Mouse (Mus musculus): Measurements from ENCODE around the gene Zfp882.
"Not testable (repeated sequence)": the region's sequence is repeated elsewhere in the genome, so short reads cannot be mapped to it uniquely, and the experiment has no call there.

Zfp882 gene

DNA sequence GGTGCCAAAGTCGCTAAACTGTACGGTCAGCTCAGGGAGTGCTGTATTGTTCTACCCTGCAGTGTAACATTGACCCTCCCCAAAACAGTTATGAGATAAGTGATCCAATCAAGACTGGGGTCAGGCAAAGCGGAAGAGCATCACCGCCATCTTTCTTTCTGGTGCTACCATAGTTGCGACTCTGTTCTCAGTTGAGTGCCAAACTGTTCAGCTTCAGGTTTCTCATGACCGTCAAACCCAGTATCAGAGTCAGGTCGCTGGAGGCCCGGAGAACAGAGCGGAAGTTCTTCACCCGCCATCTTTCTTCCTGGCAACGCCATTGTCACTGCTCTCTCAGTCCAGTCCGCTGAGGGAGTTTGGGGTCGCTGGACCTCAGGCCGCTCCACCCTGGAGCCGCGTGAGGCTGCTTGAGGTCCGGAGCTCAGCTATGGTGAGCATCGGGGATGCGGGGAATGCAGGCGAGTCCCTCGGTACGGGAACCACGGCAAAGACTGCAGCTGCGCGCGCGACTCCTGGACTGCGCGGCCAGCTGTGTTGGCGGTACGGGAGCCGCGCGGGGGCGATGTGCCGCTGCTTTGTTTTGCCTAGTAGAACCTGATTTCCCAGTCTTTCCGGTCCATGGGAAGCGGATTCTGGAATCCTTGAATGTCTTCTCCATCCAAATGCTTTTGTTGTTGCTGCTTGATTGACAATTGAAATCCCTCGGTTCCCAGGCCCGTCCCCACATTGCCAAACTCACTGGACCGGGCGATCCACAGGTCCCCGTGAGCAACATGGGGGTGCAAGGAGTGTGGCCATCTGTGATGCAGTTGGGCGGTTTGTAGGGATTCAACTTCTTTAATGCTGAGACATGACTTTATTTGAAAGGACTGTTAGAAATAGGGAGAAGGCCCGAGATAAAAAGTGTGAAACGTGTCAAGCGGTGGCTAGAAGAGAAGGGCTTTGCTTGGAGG lies at the start of gene Zfp882, which contains the start of gene Zfp617:
Gene Zfp882, plus strand, starts transcription at position 300 of the 953 bp plus-strand sequence.
Gene Zfp617, plus strand, starts transcription at position 327 of the 953 bp plus-strand sequence.
- in situ Hi-C loops (cut with MboI; ENCODE audit: low sequenced_read_pairs) = no loop called here

GRCm38 (mm10) chr8:71861551-71861950 lies 46.9 kb upstream of the Zfp882 start:
- in situ Hi-C loops (cut with MboI; ENCODE audit: low sequenced_read_pairs) = not testable (repeated sequence)

- in situ Hi-C loops (cut with MboI; ENCODE audit: low sequenced_read_pairs) = not testable (repeated sequence)
These were observed 46.4 kb upstream of the Zfp882 start for GRCm38 (mm10) chr8:71862038-71862437.

- in situ Hi-C loops (cut with MboI; ENCODE audit: low sequenced_read_pairs) = no loop called here
These were observed 26.7 kb upstream of the Zfp882 start, which contains the start of gene Zfp709 for GRCm38 (mm10) chr8:71881618-71882274. Zfp709 (plus strand) TSS chr8:71882019.

DNA sequence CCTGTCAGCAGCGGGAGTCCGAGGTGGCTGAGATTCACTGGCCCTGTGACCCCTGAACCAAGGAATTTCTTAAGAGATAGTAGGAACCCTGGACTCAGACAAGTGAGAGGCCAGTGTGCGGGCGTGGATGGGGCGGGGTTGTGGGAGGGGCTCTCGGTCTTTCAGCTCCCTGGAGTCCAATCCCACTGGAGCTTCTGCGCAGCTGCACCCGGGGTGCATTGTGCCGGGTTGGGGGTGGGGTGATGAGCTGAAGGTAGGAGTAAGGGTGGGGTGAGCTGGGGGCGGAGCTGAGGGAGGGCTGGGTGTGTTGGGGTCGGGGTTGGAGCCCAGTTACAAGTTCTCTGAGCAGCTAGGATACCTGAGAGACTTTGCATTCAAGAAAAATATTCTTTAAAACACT lies 7.7 kb upstream of the Zfp882 start:
- in situ Hi-C loops (cut with MboI; ENCODE audit: low sequenced_read_pairs) = not testable (repeated sequence)

GRCm38 (mm10) chr8:71903084-71903483 lies 5.3 kb upstream of the Zfp882 start:
- in situ Hi-C loops (cut with MboI; ENCODE audit: low sequenced_read_pairs) = not testable (repeated sequence)

DNA sequence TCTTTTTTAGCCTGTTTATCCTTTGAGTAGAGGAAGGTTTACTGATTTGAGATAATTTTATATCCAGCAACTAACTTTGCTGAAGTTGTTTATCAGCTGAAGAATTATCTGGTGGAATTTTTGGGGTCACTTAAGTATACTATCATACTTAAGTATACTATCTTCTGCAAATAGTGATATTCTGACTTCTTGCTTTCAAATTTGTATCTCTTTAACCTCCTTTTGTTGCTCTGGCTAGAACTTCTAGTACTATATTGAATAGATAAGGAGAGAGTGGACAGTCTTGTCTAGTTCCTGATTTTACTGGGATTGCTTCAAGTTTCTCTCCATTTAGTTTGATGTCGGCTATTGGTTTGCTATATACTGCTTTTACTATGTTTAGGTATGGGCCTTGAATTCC lies 1.6 kb upstream of the Zfp882 start:
- in situ Hi-C loops (cut with MboI; ENCODE audit: low sequenced_read_pairs) = no loop called here

GRCm38 (mm10) chr8:71907798-71908257 lies 580 bp upstream of the Zfp882 start:
- in situ Hi-C loops (cut with MboI; ENCODE audit: low sequenced_read_pairs) = no loop called here

GRCm38 (mm10) chr8:71912286-71912685 lies 3.9 kb downstream of the Zfp882 start:
- in situ Hi-C loops (cut with MboI; ENCODE audit: low sequenced_read_pairs) = no loop called here

DNA sequence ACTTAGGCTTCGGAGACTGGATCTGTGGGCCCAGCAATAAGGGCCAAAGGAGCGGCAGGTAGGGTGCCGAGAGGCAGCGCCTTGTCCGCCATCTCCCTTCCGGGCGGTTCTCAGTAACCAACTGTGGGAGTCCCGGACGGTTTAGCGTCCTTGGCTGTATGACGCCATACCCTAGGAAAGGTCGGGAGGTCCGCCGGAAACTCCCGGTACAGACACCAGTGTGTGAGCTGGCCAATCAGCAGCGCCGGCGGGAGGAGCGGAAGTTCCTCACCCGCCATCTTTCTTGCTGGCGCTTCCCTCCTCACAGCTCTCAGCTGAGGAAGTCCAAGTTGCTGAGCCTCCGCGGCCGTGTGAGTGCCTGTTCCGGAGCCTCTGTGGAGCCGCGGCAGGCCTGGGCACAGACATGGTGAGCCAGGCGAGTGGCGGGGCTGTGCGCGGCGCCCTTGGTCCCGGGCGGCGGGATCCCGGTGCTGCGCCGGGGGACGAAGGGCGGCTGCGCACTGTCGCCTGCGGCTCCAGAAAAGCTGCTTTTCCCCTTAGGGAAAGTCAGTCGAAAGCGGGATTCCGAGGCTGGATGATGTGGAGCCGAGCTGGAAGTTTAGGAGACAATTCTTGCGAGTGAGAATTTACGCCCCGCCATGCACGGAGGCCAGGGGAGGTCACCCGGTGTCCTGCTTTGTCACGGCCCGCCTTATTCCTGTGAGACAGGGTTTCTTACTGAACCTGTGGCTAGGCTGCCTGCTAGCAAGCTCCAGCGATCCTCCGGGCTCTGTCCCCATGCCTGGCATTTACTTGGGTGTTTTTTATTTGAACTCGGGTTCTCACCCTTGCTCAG lies 14.4 kb downstream of the Zfp882 start:
- in situ Hi-C loops (cut with MboI; ENCODE audit: low sequenced_read_pairs) = no loop called here

DNA sequence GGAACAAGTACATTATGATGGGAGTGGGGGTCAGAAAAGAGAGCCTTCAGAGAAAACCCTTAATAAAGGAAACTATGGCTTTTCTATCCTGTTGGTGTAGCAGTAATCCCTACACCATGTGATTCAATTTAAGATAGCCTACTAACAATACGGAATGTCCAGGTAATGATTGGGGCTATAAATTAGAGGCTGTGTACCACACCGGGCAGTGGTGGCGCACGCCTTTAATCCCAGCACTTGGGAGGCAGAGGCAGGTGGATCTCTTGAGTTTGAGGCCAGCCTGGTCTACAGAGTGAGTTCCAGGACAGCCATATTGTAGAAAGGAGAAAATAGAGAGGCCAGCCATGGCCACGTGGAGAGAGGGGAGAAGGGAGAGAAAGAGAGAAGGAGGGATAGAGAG lies 17.4 kb downstream of the Zfp882 start:
- in situ Hi-C loops (cut with MboI; ENCODE audit: low sequenced_read_pairs) = no loop called here

- in situ Hi-C loops (cut with MboI; ENCODE audit: low sequenced_read_pairs) = no loop called here
These were observed 18.1 kb downstream of the Zfp882 start for GRCm38 (mm10) chr8:71926551-71926950.

- in situ Hi-C loops (cut with MboI; ENCODE audit: low sequenced_read_pairs) = no loop called here
These were observed 19.4 kb downstream of the Zfp882 start for GRCm38 (mm10) chr8:71927779-71928178.

GRCm38 (mm10) chr8:71938037-71938436 lies 29.6 kb downstream of the Zfp882 start:
- in situ Hi-C loops (cut with MboI; ENCODE audit: low sequenced_read_pairs) = not testable (repeated sequence)

DNA sequence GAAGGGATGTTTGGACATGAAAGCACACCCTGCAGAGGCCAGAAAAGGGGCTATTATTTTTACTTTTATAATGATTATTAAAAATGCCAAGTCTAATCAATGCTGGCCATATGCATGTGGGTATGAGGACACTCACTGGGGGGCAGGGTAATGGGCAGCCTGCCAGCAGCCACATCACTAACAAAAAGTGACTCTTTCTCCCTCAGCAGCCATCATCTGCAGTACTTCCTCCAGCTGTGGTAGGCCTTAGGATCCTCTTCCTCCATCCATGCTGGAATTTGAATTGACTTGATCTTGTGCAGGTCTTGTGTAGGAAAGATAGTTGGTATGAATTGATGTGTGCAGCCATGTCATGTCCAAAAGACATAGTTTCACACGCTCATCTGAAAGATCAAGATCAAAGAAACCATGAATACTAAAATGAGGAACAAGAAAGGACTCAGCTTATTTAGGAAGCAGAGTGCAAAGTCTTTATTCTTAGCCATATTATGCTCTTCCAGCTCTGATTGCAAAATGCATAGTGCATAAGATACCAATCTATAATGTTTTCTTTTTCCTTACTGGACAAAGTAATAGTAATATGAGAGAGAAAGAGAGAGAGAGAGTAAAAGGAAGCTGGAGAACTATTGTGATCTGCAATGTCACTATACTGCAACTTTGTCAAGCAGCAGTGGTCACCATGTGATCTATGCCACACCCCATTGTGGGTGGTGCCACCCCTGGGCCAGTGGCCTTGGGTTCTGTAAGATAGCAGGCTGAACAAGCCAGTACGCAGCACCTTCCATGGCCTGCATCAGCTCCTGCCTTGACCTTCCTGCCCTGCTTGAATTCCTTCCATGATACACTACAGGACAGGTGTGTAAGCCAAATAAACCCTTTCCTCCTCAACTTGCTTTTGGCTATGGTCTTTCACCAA lies 32.1 kb downstream of the Zfp882 start:
- in situ Hi-C loops (cut with MboI; ENCODE audit: low sequenced_read_pairs) = no loop called here

DNA sequence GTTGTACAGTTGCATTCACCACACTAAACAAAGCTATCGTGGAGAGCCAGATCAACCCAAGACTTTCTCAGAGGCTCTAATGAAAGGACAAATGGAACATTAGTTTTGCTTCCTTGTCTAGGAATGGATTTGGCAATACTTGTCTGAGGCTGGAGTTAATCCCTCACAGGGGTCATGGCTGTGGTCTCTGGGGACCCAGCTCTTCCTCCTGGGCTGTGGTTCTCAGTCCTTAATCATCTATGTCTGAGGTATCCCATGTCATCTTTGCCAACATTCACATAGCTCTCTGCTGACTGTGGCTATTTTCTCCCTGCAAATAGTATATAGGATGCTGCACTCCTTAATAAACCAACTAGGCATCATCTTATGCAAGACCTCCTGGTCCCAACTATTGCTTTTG lies 33.4 kb downstream of the Zfp882 start:
- in situ Hi-C loops (cut with MboI; ENCODE audit: low sequenced_read_pairs) = no loop called here

- in situ Hi-C loops (cut with MboI; ENCODE audit: low sequenced_read_pairs) = no loop called here
These were observed 40.2 kb downstream of the Zfp882 start for GRCm38 (mm10) chr8:71948624-71949023.

DNA sequence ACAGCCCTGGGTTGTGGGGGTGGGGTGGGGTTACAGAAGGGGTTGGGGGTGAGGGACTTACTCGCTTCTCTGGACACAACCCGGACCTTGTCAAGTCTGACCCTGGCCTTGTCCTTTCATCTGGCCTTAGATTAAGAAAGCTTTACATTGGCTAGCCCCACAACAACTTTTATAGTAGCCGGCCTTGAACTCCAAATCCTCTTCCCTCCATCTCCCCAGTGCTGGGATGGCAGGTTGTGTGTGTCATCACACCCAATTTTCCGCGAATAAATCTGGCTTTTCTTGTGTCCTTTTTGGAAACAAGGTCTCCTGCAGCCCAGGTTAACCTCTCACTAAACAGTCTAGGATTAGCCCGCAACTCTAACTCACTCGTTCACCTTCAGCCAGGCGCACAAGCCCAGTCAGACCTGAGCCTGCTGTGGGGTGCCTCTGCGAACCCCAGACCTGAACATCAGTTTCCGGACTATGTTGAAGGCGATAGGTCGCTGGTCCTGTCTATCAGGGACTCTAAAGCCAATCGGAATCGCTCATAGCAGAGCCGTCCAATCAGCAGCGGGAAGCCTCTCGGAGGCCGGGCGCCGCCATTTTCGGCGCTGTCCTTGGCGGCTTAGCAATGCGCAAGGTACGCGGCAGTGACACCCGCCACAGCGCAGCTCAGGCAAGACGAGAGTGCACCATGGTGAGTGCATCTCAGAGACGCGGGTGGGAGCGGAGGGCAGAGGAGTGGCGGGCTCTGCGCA lies 42.2 kb downstream of the Zfp882 start, which contains the start of gene Zfp961:
Gene Zfp961, plus strand, starts transcription at position 557 of the 740 bp plus-strand sequence.
- in situ Hi-C loops (cut with MboI; ENCODE audit: low sequenced_read_pairs) = no loop called here
